Mouse (Mus musculus): ENCODE measurements around the gene Mier3. TPM values are rescaled to one million over a fixed set of nuclear protein-coding genes. Genes with fewer than 3 reads are reported as not detected.

Gene Mier3
- total and polyA plus RNA-seq, 3 experiments, result 3.3 to 14.6 (median 13.1) TPM

- TF ChIP-seq CTCF (IDR thresholded peaks at IDR 0.05) (no peak), EP300 (IDR thresholded peaks at IDR 0.05; ENCODE audit: insufficient read depth, low read depth, low read length) (no peak), POLR2A (IDR thresholded peaks at IDR 0.05; ENCODE audit: insufficient read depth, low read depth, low read length) (no peak)
- no peaks in the 10 kb centered on the region for H3K79me2 ChIP-seq (replicated peaks; ENCODE audit: control insufficient read depth, insufficient read depth, low read length)
- H3K27ac ChIP-seq, result no peak overlapping the region
- no peaks in the 10 kb centered on the region for H3K4me1 ChIP-seq (ENCODE audit: control insufficient read depth, insufficient read depth, low read length)
- intact Hi-C loops (cut with DNase I), result loop anchor here (2.0 to 5.0 kb wide), 3 partner anchors 15 to 1359 kb away; no protein-coding TSS in a partner anchor
- DNase-seq, result no peak
- WGBS, result 77% methylated on average over 7 of the region's 7 CpGs
- H3K9ac ChIP-seq (ENCODE audit: low read depth, low read length), result no peak overlapping the region
- H3K36me3 ChIP-seq (ENCODE audit: control insufficient read depth, insufficient read depth, low read length), result no peaks in the 10 kb centered on the region
- H3K4me3 ChIP-seq, result no peak overlapping the region
- H3K27me3 ChIP-seq (ENCODE audit: control insufficient read depth, insufficient read depth, low read length), result no peaks in the 10 kb centered on the region
These were observed 60.6 kb downstream of the Mier3 start for GRCm38 (mm10) chr13:111741204-111741990.

DNA sequence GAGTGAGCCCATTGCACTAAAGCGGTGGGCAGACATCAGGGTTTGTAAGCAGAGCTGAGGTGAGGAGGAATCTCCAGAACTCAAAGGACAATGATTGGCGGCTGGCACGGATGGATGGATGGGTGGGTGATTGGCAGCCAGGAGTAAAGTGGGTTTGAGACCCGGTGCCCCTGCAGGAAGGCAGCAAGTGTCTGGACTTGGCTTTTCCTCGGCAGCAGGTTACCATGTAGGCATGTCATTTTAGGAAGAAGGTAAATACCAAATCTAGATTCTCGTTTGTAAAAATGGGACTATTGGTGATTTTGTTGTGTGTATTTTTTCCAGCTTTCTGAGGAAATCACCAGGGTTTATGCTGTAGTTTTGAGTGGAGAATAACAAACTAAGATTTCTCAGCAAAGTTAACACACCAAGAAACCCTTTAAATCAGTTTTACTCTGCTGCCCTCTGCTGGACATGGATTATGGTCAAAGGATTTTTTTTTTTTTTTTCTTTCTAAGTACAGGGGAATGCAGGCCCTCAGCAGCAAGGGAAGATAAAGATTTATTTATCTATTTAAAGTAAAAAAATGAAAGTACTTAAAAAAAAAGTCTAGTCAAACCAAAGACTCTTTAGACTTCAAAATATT, 61.3 kb downstream of the Mier3 start:
- H3K27ac ChIP-seq, result no peak overlapping the region
- H3K4me1 ChIP-seq (ENCODE audit: control insufficient read depth, insufficient read depth, low read length), result no peaks in the 10 kb centered on the region
- no peak overlapping the region for H3K4me3 ChIP-seq
- no peaks in the 10 kb centered on the region for H3K36me3 ChIP-seq (ENCODE audit: control insufficient read depth, insufficient read depth, low read length)
- H3K79me2 ChIP-seq (replicated peaks; ENCODE audit: control insufficient read depth, insufficient read depth, low read length), result no peaks in the 10 kb centered on the region
- TF ChIP-seq POLR2A (IDR thresholded peaks at IDR 0.05; ENCODE audit: insufficient read depth, low read depth, low read length) (no peak), CTCF (IDR thresholded peaks at IDR 0.05) (peak; percentile 85)
- no peak overlapping the region for H3K9ac ChIP-seq (ENCODE audit: low read depth, low read length)
- WGBS, result 53% methylated on average over 6 of the region's 6 CpGs
- intact Hi-C loops (cut with DNase I), result loop anchor here (1.0 to 5.0 kb wide), 4 partner anchors 15 to 1360 kb away; no protein-coding TSS in a partner anchor
- DNase-seq, result no peak
- no peaks in the 10 kb centered on the region for H3K27me3 ChIP-seq (ENCODE audit: control insufficient read depth, insufficient read depth, low read length)

DNA sequence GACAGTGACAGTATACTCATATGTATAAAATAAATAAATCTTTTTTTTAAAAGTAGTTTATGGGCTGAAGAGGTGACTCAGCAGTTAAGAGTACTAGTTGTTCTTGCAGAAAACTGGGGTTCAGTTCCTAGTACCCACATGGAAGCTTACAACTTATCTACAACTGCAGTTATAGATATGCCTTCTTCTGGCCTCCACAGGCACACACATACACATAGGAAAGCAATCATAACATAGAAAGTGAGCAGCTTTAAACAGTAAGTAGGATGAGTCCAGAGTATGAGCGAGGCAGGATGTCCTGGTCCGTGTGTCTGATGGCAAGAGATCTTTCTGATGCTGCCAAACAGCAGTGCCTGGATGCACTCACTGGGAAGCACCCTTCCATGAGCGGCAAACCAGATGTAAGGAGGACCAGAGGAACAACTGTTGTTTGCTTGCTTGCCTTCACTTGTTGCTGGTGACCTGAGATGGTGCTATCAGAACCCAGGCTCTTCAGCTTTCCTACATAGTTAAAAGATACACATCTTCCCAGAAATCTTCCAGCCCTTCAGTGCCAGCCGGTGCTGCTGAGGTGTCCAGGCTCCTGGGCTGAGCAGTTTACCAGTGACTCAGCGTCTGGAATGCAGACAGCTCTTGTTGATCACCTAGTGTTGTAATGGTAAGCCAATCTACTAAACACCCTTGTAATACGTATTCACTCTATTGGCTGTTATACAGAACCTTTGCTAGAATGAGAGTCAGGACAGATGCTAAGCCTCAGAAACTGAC, 63.6 kb downstream of the Mier3 start:
- H3K27me3 ChIP-seq (ENCODE audit: control insufficient read depth, insufficient read depth, low read length), result no peaks in the 10 kb centered on the region
- no peak for TF ChIP-seq CTCF (IDR thresholded peaks at IDR 0.05)
- no peak for TF ChIP-seq POLR2A (IDR thresholded peaks at IDR 0.05; ENCODE audit: insufficient read depth, low read depth, low read length)
- no peak for TF ChIP-seq EP300 (IDR thresholded peaks at IDR 0.05; ENCODE audit: insufficient read depth, low read depth, low read length)
- no peak overlapping the region for H3K9ac ChIP-seq (ENCODE audit: low read depth, low read length)
- no peaks in the 10 kb centered on the region for H3K4me1 ChIP-seq (ENCODE audit: control insufficient read depth, insufficient read depth, low read length)
- no peak overlapping the region for H3K27ac ChIP-seq
- no peak overlapping the region for H3K4me3 ChIP-seq
- intact Hi-C loops (cut with DNase I), result loop anchor here (5.0 kb wide), 2 partner anchors 212 to 1362 kb away; no protein-coding TSS in a partner anchor
- H3K79me2 ChIP-seq (replicated peaks; ENCODE audit: control insufficient read depth, insufficient read depth, low read length), result no peaks in the 10 kb centered on the region
- WGBS, result 51% methylated on average over 6 of the region's 6 CpGs
- no peak for DNase-seq
- no peaks in the 10 kb centered on the region for H3K36me3 ChIP-seq (ENCODE audit: control insufficient read depth, insufficient read depth, low read length)

DNA sequence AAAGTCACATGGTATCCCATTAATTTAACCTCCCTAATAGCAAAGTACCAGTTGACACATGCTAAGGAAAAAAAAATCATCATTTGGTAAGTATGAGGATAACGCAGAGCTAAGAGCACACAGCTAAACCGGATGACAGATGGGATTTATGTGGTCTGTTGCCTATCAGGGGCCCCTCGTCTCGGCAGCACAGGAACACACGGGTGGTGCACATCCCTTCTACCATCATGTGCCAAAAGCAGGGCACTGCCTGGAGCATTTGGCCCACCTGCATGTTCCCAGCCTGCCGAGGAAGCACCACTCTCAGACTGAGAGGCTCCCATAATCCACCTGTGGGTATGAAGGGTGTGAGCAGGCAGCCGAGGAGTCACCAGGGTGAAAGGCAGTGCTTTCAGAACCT, 64.4 kb downstream of the Mier3 start:
- H3K27ac ChIP-seq, result no peak overlapping the region
- H3K79me2 ChIP-seq (replicated peaks; ENCODE audit: control insufficient read depth, insufficient read depth, low read length), result no peaks in the 10 kb centered on the region
- no peaks in the 10 kb centered on the region for H3K4me1 ChIP-seq (ENCODE audit: control insufficient read depth, insufficient read depth, low read length)
- no peaks in the 10 kb centered on the region for H3K27me3 ChIP-seq (ENCODE audit: control insufficient read depth, insufficient read depth, low read length)
- DNase-seq, result no peak
- 60% methylated on average over 7 of the region's 7 CpGs for WGBS
- no peak overlapping the region for H3K4me3 ChIP-seq
- intact Hi-C loops (cut with DNase I), result no loop called here
- TF ChIP-seq CTCF (IDR thresholded peaks at IDR 0.05) (no peak), EP300 (IDR thresholded peaks at IDR 0.05; ENCODE audit: insufficient read depth, low read depth, low read length) (no peak), POLR2A (IDR thresholded peaks at IDR 0.05; ENCODE audit: insufficient read depth, low read depth, low read length) (no peak)
- peaks cover under 1% of the 10 kb centered on the region; the same call in 1 of the 2 replicates for H3K36me3 ChIP-seq (ENCODE audit: control insufficient read depth, insufficient read depth, low read length)
- no peak overlapping the region for H3K9ac ChIP-seq (ENCODE audit: low read depth, low read length)

DNA sequence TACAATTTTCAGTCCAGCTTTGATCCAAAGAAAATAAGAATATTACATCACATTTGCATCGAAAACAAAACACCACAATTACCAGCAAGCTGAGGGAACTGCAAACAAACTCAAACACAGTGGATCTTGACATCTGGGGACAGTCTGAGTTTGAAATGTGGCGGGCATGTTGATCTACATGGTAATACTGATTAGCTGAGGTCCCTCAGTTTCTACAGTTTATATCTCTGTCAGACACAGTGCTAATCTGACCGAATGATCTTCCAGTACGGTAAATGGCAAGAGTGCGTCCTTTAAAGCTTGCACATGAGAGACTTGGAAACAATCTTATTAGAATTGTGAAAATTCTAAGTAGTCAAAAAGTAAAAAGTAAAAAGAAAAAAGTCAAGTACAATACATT, 66.1 kb downstream of the Mier3 start:
- H3K4me1 ChIP-seq (ENCODE audit: control insufficient read depth, insufficient read depth, low read length), result no peaks in the 10 kb centered on the region
- DNase-seq, result no peak
- no peak overlapping the region for H3K27ac ChIP-seq
- intact Hi-C loops (cut with DNase I), result no loop called here
- TF ChIP-seq EP300 (IDR thresholded peaks at IDR 0.05; ENCODE audit: insufficient read depth, low read depth, low read length), result no peak
- TF ChIP-seq CTCF (IDR thresholded peaks at IDR 0.05), result no peak
- no peak for TF ChIP-seq POLR2A (IDR thresholded peaks at IDR 0.05; ENCODE audit: insufficient read depth, low read depth, low read length)
- peaks cover 5% of the 10 kb centered on the region; the same call in 1 of the 2 replicates for H3K36me3 ChIP-seq (ENCODE audit: control insufficient read depth, insufficient read depth, low read length)
- no peaks in the 10 kb centered on the region for H3K27me3 ChIP-seq (ENCODE audit: control insufficient read depth, insufficient read depth, low read length)
- no peak overlapping the region for H3K4me3 ChIP-seq
- no peak overlapping the region for H3K9ac ChIP-seq (ENCODE audit: low read depth, low read length)
- H3K79me2 ChIP-seq (replicated peaks; ENCODE audit: control insufficient read depth, insufficient read depth, low read length), result no peaks in the 10 kb centered on the region
- WGBS, result 96% methylated on average over 5 of the region's 5 CpGs

Data from heart, adult 2 months (tissue).